In genomic region chr16:23327266-23327665, GRCm38 (mm10) we compare ENCODE assay signal across 23 mouse cellular contexts.
DNase-seq lines count a peak whose midpoint lies in the region; ATAC-seq lines count a peak whose summit lies in the region.
"Had no signal": no experiment of that assay in that cellular context is flagged by ENCODE, and none has a peak within 500 bp of the region (broad histone marks: within the 10 kb centered on the region; RNA-seq: fewer than 3 reads in every experiment).

No protein-coding gene starts in this region.

- H3K4me3 ChIP-seq in lung, embryonic 16.5 days (ENCODE audit: low read length), result no peak overlapping the region
- no peak overlapping the region for H3K4me3 ChIP-seq in kidney, embryonic 15.5 days (replicated peaks)
- H3K4me3 ChIP-seq: embryonic facial prominence, embryonic 10.5 days; embryonic facial prominence, embryonic 12.5 days; forebrain, embryonic 13.5 days; forebrain, embryonic 15.5 days had no signal

- no peak for ATAC-seq in lung, embryonic 16.5 days (ENCODE audit: low read depth)
- ATAC-seq in kidney, embryonic 15.5 days (replicated peaks; ENCODE audit: low FRiP score), result no peak
- ATAC-seq: forebrain, embryonic 13.5 days; forebrain, embryonic 15.5 days; forebrain, postnatal 0 days; Patski had no signal

- H3K9me3 ChIP-seq in lung, embryonic 16.5 days (ENCODE audit: control insufficient read depth, low read length), result no peaks in the 10 kb centered on the region
- no peaks in the 10 kb centered on the region for H3K9me3 ChIP-seq in kidney, embryonic 15.5 days (replicated peaks)
- H3K9me3 ChIP-seq: embryonic facial prominence, embryonic 10.5 days; embryonic facial prominence, embryonic 12.5 days; forebrain, embryonic 13.5 days; forebrain, embryonic 15.5 days; G1E had no signal

- DNase-seq in heart, adult 11 months, result peak; percentile 55
- DNase-seq in heart, adult 18-20 months, result no peak
- DNase-seq in lung, postnatal 4 days, result no peak
- DNase-seq in induced T-regulatory cell, adult 2 months (ENCODE audit: low read depth), result peak; percentile 57
- no peak for DNase-seq in ovary, postnatal 10 days (ENCODE audit: low spot score)
- DNase-seq: adrenal gland, adult 8-10 months; adrenal gland, postnatal 14 days; adrenal gland, postnatal 36 days; cerebellum, adult 11-12 months; cerebellum, adult 2 months; cerebellum, adult 9-10 months; cerebellum, postnatal 10 days; cerebellum, postnatal 25 days; forebrain, postnatal 0 days had no signal

- H3K9ac ChIP-seq in lung, embryonic 16.5 days (ENCODE audit: low read length), result no peak overlapping the region
- H3K9ac ChIP-seq in kidney, embryonic 15.5 days, result no peak overlapping the region
- H3K9ac ChIP-seq: embryonic facial prominence, embryonic 12.5 days; forebrain, embryonic 13.5 days; forebrain, embryonic 15.5 days; forebrain, postnatal 0 days had no signal

- peak overlapping the region; percentile 70 for H3K27ac ChIP-seq in lung, embryonic 16.5 days (ENCODE audit: low read length)
- no peak overlapping the region for H3K27ac ChIP-seq in kidney, embryonic 15.5 days
- H3K27ac ChIP-seq: embryonic facial prominence, embryonic 10.5 days; embryonic facial prominence, embryonic 12.5 days; forebrain, embryonic 13.5 days; forebrain, embryonic 15.5 days had no signal

- peaks cover 28% of the 10 kb centered on the region for H3K4me1 ChIP-seq in lung, embryonic 16.5 days (replicated peaks; ENCODE audit: control insufficient read depth, insufficient read depth, low read length)
- peaks cover 16% of the 10 kb centered on the region for H3K4me1 ChIP-seq in kidney, embryonic 15.5 days

- H3K36me3 ChIP-seq in lung, embryonic 16.5 days (ENCODE audit: control insufficient read depth, insufficient read depth, low read length), result peaks cover 17% of the 10 kb centered on the region; the same call in 1 of the 2 replicates
- H3K36me3 ChIP-seq in kidney, embryonic 15.5 days, result peaks cover 16% of the 10 kb centered on the region
- H3K36me3 ChIP-seq: G1E had no signal

- no peaks in the 10 kb centered on the region for H3K27me3 ChIP-seq in lung, embryonic 16.5 days (ENCODE audit: control insufficient read depth, insufficient read depth, low read depth, low read length)
- H3K27me3 ChIP-seq in kidney, embryonic 15.5 days, result no peaks in the 10 kb centered on the region
- H3K27me3 ChIP-seq: CH12.LX; embryonic facial prominence, embryonic 12.5 days; forebrain, embryonic 13.5 days; forebrain, embryonic 15.5 days; Patski had no signal

- no peak overlapping the region for H3K4me2 ChIP-seq in lung, embryonic 16.5 days (ENCODE audit: low read depth, low read length)
- no peak overlapping the region for H3K4me2 ChIP-seq in kidney, embryonic 15.5 days
- H3K4me2 ChIP-seq: embryonic facial prominence, embryonic 12.5 days; forebrain, embryonic 13.5 days; forebrain, embryonic 15.5 days had no signal

- WGBS in lung, embryonic 16.5 days, result 86% methylated on average over 7 of the region's 7 CpGs
- WGBS in kidney, embryonic 15.5 days, result 93% methylated on average over 7 of the region's 7 CpGs

Comparison
In these comparisons a context has a peak if more than half of its experiments do, and no peak if none do; other contexts are left out.
1. DNase-seq: peak in heart, adult 11 months (single experiment) and induced T-regulatory cell, adult 2 months (single experiment); none in heart, adult 18-20 months (0 of 2), lung, postnatal 4 days (0 of 2) and ovary, postnatal 10 days (single experiment).